Mouse (Mus musculus): ENCODE measurements at regions not wholly inside any gene's neighbourhood (a gene's known extent, or its start where the extent isn't known, plus 50 kb on each side); places are given as distances from the start of the nearest gene placed in this dataset.

GRCm38 (mm10) chr12:32273474-32273873, 65.0 kb upstream of the Pik3cg start:
- 95% methylated on average over 1 of the region's 1 CpGs for WGBS

DNA sequence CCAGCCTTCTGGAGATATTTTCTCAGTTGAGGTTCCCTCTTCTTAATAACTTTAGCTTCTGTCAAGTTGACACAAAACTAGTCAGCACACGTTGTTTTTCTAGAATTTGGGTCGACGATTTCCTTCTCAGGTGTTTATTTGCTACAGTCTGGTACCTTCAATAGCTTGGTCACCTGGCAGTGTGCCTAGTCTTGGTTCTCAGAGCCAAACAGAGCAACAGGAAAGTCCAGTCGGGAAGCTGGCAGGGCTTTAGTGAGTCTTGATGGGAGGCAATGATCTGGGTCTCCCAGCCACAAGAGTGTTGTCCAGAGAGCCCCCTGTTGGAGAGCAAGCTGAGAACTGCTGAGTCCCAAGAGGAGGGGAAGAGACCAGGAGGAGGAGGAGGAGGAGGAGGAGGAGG, 71.4 kb upstream of the Pik3cg start:
- no peak for ATAC-seq (ENCODE audit: low FRiP score)
- no peaks in the 10 kb centered on the region for H3K4me1 ChIP-seq
- no peak overlapping the region for H3K27ac ChIP-seq (replicated peaks)
- H3K4me3 ChIP-seq (replicated peaks), result no peak overlapping the region
- 79% methylated on average over 4 of the region's 4 CpGs for WGBS
- no peak overlapping the region for H3K9ac ChIP-seq (replicated peaks)
- no peaks in the 10 kb centered on the region for H3K9me3 ChIP-seq (replicated peaks)
- no peaks in the 10 kb centered on the region for H3K36me3 ChIP-seq
- H3K27me3 ChIP-seq (replicated peaks), result no peaks in the 10 kb centered on the region
- H3K4me2 ChIP-seq, result no peak overlapping the region

More at GRCm38 (mm10) chr12:32273474-32273873, 65.0 kb upstream of the Pik3cg start:
- Histone ChIP-seq H3K27ac (replicated peaks) (no peak overlapping the region), H3K4me1 (no peaks in the 10 kb centered on the region), H3K9ac (replicated peaks) (no peak overlapping the region), H3K4me2 (no peak overlapping the region), H3K27me3 (replicated peaks) (no peaks in the 10 kb centered on the region), H3K36me3 (no peaks in the 10 kb centered on the region), H3K4me3 (replicated peaks) (no peak overlapping the region), H3K9me3 (replicated peaks) (0 out of 2 replicates have a peak, but pooled peaks cover 3% of the 10 kb centered on the region)
- no peak for ATAC-seq (ENCODE audit: low FRiP score)

GRCm38 (mm10) chr12:32280309-32280708, 71.8 kb upstream of the Pik3cg start:
- H3K4me1 ChIP-seq, result no peaks in the 10 kb centered on the region
- no peak overlapping the region for H3K4me3 ChIP-seq (replicated peaks)
- no peak for ATAC-seq (ENCODE audit: low FRiP score)
- no peaks in the 10 kb centered on the region for H3K9me3 ChIP-seq (replicated peaks)
- 95% methylated on average over 2 of the region's 2 CpGs for WGBS
- no peaks in the 10 kb centered on the region for H3K36me3 ChIP-seq
- H3K27ac ChIP-seq (replicated peaks), result no peak overlapping the region
- H3K27me3 ChIP-seq (replicated peaks), result no peaks in the 10 kb centered on the region
- H3K4me2 ChIP-seq, result no peak overlapping the region
- no peak overlapping the region for H3K9ac ChIP-seq (replicated peaks)

DNA sequence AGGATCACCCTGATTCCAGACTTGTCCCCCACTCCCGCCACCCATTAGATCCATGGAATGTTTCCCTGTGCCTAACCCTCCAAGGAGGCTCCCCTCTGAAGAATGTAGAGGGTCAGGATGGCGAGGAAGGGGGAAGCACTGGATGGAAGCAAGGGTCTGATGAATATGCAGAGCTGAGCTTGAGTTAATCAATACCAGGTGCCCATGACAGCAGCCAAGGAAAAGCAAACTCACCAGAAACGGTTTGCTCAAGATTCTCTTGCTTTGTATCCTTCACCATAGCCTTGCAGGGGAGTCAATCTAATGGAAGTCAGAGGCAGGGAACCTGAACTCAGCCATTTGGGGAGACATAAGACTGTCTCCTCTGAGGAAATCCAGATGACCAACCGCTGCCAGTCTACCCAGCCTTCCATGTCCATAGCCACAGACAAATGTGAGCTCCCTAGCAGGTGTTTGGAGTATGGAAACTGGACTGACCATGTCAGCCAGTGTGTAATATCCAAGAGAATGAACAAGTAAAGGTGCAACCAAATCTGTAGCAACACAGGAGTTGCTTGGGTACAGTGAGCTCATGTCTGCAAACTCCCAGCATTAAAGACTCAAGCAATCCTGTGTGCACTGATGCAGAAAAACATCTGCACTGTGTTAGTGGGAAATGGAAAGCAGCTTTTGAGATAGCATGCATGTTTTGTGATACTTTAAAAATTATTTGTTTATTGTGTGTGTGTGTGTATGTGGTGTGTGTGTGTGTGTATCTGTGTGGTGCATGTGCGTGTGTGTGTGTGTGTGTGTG, 74.1 kb upstream of the Pik3cg start:
- no peaks in the 10 kb centered on the region for H3K36me3 ChIP-seq
- H3K4me1 ChIP-seq, result no peaks in the 10 kb centered on the region
- no peak overlapping the region for H3K4me2 ChIP-seq
- H3K4me3 ChIP-seq (replicated peaks), result no peak overlapping the region
- no peak overlapping the region for H3K27ac ChIP-seq (replicated peaks)
- H3K27me3 ChIP-seq (replicated peaks), result no peaks in the 10 kb centered on the region
- WGBS, result 71% methylated on average over 5 of the region's 5 CpGs
- no peak overlapping the region for H3K9ac ChIP-seq (replicated peaks)
- no peak for ATAC-seq (ENCODE audit: low FRiP score)
- no peaks in the 10 kb centered on the region for H3K9me3 ChIP-seq (replicated peaks)

DNA sequence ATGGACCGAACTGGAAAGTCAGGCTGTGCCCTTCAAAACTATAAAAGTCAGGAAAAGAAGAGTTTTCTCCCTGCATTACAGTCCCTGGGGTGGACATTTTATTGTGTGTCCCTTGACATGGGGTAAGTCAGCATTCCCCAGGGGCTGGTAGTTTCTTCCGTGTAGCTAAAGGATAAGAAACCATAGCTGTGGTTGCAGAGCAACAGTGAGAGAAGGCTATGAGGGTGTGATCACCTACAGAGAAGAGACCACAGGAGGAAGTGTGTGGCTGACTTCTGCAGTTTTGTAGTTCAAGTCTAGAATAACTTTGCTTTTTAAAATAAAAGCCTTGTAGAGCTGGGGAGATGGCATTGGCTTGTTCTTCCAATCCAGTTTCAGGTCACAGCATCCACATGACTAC, 76.6 kb upstream of the Pik3cg start:
- WGBS, result 77% methylated on average over 2 of the region's 2 CpGs
- no peaks in the 10 kb centered on the region for H3K36me3 ChIP-seq
- no peak overlapping the region for H3K4me2 ChIP-seq
- no peak overlapping the region for H3K27ac ChIP-seq (replicated peaks)
- no peak overlapping the region for H3K9ac ChIP-seq (replicated peaks)
- no peak for ATAC-seq (ENCODE audit: low FRiP score)
- H3K27me3 ChIP-seq (replicated peaks), result no peaks in the 10 kb centered on the region
- H3K9me3 ChIP-seq (replicated peaks), result no peaks in the 10 kb centered on the region
- no peaks in the 10 kb centered on the region for H3K4me1 ChIP-seq
- H3K4me3 ChIP-seq (replicated peaks), result no peak overlapping the region

DNA sequence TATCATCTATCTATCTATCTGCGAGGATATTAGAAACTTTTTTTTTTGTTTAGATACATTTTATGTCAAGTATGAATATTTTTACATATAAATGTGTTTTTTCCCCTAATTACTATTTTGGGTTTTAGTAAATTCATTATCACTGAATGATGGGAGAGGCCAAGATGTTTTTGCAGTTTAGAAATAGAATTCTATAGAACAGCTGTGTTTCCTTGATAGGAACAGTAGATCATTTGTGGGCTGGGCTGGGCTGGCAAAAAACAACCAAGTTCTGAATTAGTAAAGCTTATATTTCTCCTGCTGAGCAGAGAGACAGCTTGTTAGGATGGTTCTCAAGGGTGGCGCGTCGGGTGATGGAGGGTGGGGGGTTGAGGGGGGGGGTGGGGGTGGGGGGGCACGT, 78.2 kb upstream of the Pik3cg start:
- no peak for ATAC-seq (ENCODE audit: low FRiP score)
- Histone ChIP-seq H3K4me3 (replicated peaks) (no peak overlapping the region), H3K36me3 (no peaks in the 10 kb centered on the region), H3K4me2 (no peak overlapping the region), H3K9me3 (replicated peaks) (no peaks in the 10 kb centered on the region), H3K9ac (replicated peaks) (no peak overlapping the region), H3K4me1 (no peaks in the 10 kb centered on the region), H3K27ac (replicated peaks) (no peak overlapping the region), H3K27me3 (replicated peaks) (no peaks in the 10 kb centered on the region)
- WGBS, result 35% methylated on average over 5 of the region's 5 CpGs

GRCm38 (mm10) chr12:32291145-32291544, 82.7 kb upstream of the Pik3cg start:
- ATAC-seq (ENCODE audit: low FRiP score), result no peak
- Histone ChIP-seq H3K27me3 (replicated peaks) (no peaks in the 10 kb centered on the region), H3K4me1 (no peaks in the 10 kb centered on the region), H3K27ac (replicated peaks) (no peak overlapping the region), H3K36me3 (no peaks in the 10 kb centered on the region), H3K9ac (replicated peaks) (no peak overlapping the region), H3K9me3 (replicated peaks) (no peaks in the 10 kb centered on the region), H3K4me2 (no peak overlapping the region), H3K4me3 (replicated peaks) (no peak overlapping the region)
- WGBS, result 83% methylated on average over 5 of the region's 5 CpGs

GRCm38 (mm10) chr12:32291962-32292748, 83.7 kb upstream of the Pik3cg start:
- H3K36me3 ChIP-seq, result no peaks in the 10 kb centered on the region
- peak; percentile 93 for ATAC-seq (ENCODE audit: low FRiP score)
- no peaks in the 10 kb centered on the region for H3K27me3 ChIP-seq (replicated peaks)
- H3K9me3 ChIP-seq (replicated peaks), result no peaks in the 10 kb centered on the region
- 0 out of 2 replicates have a peak overlapping the region, but pooled peaks have one; percentile 37 for H3K9ac ChIP-seq (replicated peaks)
- H3K4me1 ChIP-seq, result no peaks in the 10 kb centered on the region
- peak overlapping the region; percentile 65 for H3K4me2 ChIP-seq
- peak overlapping the region; percentile 39 for H3K4me3 ChIP-seq (replicated peaks)
- peak overlapping the region; percentile 28; the same call in 1 of the 2 replicates for H3K27ac ChIP-seq (replicated peaks)
- WGBS, result 26% methylated on average over 18 of the region's 18 CpGs

DNA sequence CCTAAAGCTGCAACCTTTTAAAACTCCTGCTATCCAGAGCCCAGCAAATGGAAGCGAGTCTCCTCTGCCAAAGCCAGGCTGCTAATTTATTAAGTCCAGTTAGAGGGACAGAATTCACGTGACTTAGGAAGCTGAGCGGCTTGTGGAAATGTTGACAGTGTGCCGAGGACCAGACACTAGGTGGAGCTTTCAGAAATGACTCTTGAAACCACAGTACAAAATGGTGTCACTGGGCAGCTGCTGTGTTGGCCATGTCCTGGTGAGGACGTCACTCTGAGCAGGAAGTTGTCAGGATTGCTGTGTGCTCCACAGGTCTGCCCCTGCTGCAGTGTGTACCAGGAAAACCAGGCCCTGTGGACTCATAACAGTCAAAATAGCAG, 84.3 kb upstream of the Pik3cg start:
- 74% methylated on average over 5 of the region's 5 CpGs for WGBS
- ATAC-seq (ENCODE audit: low FRiP score), result no peak
- H3K27me3 ChIP-seq (replicated peaks), result no peaks in the 10 kb centered on the region
- H3K36me3 ChIP-seq, result no peaks in the 10 kb centered on the region
- no peak overlapping the region for H3K4me3 ChIP-seq (replicated peaks)
- H3K9ac ChIP-seq (replicated peaks), result no peak overlapping the region
- H3K27ac ChIP-seq (replicated peaks), result no peak overlapping the region
- H3K4me1 ChIP-seq, result no peaks in the 10 kb centered on the region
- no peaks in the 10 kb centered on the region for H3K9me3 ChIP-seq (replicated peaks)
- H3K4me2 ChIP-seq, result no peak overlapping the region

DNA sequence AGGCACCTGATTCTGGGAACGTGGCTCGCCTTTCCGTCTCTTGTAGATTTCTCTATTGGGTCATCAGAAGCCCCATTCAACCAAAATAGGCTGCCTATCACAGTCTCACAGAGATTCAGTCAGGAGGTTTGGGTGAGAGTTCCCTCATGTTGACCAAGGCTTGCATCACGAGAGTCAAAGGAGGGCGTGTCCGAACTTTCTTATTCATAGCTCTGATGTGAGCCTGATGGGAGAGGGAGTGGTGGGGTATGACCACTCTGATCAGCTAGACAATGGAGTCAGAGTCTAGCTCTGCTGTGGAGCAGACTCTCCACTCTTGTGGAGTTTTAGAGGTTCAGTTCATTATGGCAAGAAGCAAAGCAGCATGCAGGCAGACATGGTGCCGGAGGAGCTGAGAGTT, 81.1 kb upstream of the Ccdc71l start:
- H3K27ac ChIP-seq (replicated peaks), result no peak overlapping the region
- no peaks in the 10 kb centered on the region for H3K27me3 ChIP-seq (replicated peaks)
- no peak overlapping the region for H3K4me2 ChIP-seq
- H3K9ac ChIP-seq (replicated peaks), result no peak overlapping the region
- ATAC-seq (ENCODE audit: low FRiP score), result no peak
- H3K9me3 ChIP-seq (replicated peaks), result no peaks in the 10 kb centered on the region
- WGBS, result 94% methylated on average over 7 of the region's 7 CpGs
- H3K4me3 ChIP-seq (replicated peaks), result no peak overlapping the region
- no peaks in the 10 kb centered on the region for H3K36me3 ChIP-seq
- H3K4me1 ChIP-seq, result no peaks in the 10 kb centered on the region

GRCm38 (mm10) chr12:32299714-32300113, 78.8 kb upstream of the Ccdc71l start:
- no peaks in the 10 kb centered on the region for H3K36me3 ChIP-seq
- no peak for ATAC-seq (ENCODE audit: low FRiP score)
- 85% methylated on average over 2 of the region's 2 CpGs for WGBS

DNA sequence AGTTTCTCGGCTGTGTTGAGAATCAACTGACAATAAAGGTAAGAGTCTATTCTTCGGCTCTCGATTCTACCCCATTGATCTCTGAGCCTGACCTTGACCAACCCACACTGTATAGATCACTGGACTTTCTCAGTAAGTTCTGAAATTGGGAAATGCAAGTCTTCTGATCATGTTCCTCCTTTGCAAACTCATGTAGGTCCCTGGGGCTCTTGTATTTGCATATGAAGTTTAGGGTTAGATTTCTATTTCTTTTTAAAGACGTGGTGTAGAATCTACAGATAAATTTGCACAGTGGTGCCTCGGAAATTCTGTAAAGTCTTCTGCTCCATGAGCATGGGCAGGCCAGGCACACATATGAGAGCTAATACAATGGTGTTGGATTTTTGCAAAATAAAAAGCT, 72.8 kb upstream of the Ccdc71l start:
- Histone ChIP-seq H3K36me3 (no peaks in the 10 kb centered on the region), H3K4me3 (replicated peaks) (no peak overlapping the region), H3K27ac (replicated peaks) (no peak overlapping the region), H3K9ac (replicated peaks) (no peak overlapping the region), H3K4me2 (no peak overlapping the region), H3K27me3 (replicated peaks) (no peaks in the 10 kb centered on the region), H3K9me3 (replicated peaks) (no peaks in the 10 kb centered on the region), H3K4me1 (no peaks in the 10 kb centered on the region)
- no peak for ATAC-seq (ENCODE audit: low FRiP score)
- 94% methylated on average over 5 of the region's 5 CpGs for whole genome bisulfite sequencing

More at GRCm38 (mm10) chr12:32299714-32300113, 78.8 kb upstream of the Ccdc71l start:
- Histone ChIP-seq H3K4me2 (no peak overlapping the region), H3K9ac (replicated peaks) (no peak overlapping the region), H3K4me3 (replicated peaks) (no peak overlapping the region), H3K27me3 (replicated peaks) (no peaks in the 10 kb centered on the region), H3K4me1 (no peaks in the 10 kb centered on the region), H3K9me3 (replicated peaks) (no peaks in the 10 kb centered on the region), H3K27ac (replicated peaks) (no peak overlapping the region)

Measured in neural tube, embryonic 15.5 days (tissue).